Mouse (Mus musculus) G1E-ER4 (cell line): ENCODE data around the gene Pklr. TPM values are rescaled to one million over a fixed set of nuclear protein-coding genes. Genes with fewer than 3 reads are reported as not detected.

Experiments
- GATA1 ChIP-seq: IDR thresholded peaks from one replicate; pipeline ENCODE4 v1.8.0; 2012; ENCODE audit warnings: low read length, inconsistent platforms
- polyA plus RNA-seq: library from polyadenylated mRNA; stranded (reverse); fragments of >175 nt; gene quantifications from 2 replicates; pipeline ENCODE4 v1.2.3, GENCODE M21; 2012

Pklr gene
- polyA plus RNA-seq = 145 and 174 TPM in 2 replicates

GRCm38 (mm10) chr3:89135958-89136357, at the start of gene Pklr:
Gene Pklr, plus strand, starts transcription at chr3:89136142.
- TF ChIP-seq GATA1 = no peak

GRCm38 (mm10) chr3:89087338-89088110, 48.4 kb upstream of the Pklr start:
- TF ChIP-seq GATA1 = no peak

DNA sequence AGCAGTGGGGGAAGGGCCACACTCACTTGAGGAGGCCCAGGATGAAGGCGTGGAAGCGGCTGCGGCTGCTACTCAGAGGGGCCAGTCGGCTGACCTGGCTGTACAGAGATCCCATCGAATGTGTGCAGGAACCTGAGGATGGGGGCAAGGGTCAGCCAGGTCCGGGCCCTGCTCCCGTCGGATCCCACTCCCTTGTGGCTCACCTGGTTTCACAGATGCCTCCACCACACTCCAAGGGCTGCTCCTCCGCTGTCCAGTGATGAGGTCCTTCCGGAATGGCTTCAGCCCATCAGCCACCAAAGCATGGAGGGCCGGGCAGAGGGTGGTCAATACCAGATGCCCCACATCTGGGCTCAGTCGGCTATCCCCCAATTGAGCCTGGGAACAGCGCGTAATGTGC, 47.0 kb upstream of the Pklr start:
- no peak for TF ChIP-seq GATA1

DNA sequence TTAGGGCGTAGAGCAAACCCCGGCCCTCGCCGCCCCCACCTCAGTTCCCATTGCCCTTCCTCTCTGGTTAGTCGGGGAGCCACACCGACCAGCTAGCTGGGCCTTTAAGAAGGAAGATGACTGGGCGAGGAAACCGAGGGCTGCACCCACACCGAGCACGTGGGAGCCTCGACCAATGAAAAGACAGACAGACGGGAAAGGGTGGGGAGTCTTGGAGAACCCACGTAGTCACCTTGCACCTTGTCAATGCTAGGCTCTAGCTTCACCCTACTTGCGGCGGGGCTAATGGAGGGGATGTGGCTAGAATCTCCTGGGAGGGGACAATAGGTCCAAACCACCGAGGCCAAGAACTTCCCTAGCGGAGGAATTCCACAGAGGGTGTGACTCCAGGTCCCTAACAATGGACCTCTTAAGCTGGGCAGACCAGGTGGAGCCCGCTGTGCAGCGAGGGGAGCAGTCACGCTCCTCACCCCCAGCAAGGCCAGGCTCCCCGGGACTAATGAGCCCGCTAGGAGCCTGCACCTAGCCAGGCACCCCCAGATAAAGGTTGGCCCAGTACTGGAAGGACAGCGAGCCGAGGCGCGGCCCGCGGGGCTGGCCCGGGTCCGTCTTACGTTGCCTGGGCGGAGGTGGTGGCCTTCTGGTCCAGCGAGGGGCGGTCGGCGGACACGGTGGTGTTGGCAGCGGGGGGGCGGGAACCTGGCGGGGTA, 45.9 kb upstream of the Pklr start:
- no peak for TF ChIP-seq GATA1

GRCm38 (mm10) chr3:89090694-89091655, 45.0 kb upstream of the Pklr start:
- no peak for TF ChIP-seq GATA1

GRCm38 (mm10) chr3:89091811-89092508, 44.0 kb upstream of the Pklr start:
- TF ChIP-seq GATA1 = no peak

- no peak for TF ChIP-seq GATA1
Observed at GRCm38 (mm10) chr3:89092509-89093090, 43.3 kb upstream of the Pklr start.

- no peak for TF ChIP-seq GATA1
Observed at GRCm38 (mm10) chr3:89093175-89093574, 42.8 kb upstream of the Pklr start, which contains the start of gene Rusc1. Gene Rusc1, minus strand, starts transcription at chr3:89093311.

DNA sequence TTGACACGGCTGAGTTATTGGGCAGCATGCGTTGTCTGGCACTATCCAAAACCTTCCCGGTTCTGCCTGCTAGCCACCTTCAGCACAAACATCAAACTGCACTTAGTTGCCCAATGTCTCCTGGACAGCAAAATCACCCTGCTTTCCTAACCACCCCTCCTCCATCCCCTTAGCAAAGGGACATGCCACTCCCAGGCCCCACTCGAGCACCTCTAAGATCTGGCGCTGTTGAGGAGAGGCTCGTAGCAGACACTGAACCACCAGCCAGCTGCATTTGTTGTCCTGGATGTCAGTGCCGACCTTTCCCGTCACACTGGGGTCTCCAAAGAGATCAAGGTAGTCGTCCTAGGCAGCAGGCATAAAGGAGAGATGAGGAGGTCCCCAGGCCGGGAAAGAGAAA, 41.9 kb upstream of the Pklr start:
- no peak for TF ChIP-seq GATA1

DNA sequence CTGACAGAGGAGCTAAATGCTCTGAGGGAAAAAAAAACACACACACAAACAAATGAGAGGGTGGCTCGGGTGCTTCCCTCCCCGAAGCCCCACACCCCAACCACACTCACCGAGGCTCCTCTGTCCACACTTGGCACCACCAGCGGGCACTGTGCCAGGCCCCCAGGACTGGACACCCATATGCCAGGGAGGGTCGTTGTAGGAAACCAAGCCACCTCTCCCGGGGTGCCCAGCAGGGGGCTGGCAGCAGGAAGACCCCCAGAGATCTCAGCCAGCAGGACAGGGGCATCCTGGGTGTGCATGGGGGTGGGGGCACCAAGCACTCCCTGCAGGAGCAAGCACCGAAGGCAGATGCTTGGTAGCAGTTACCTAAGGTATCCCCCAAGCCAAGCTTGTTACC, 35.1 kb upstream of the Pklr start, which contains the start of gene Gm43738:
Gene Gm43738, minus strand, starts transcription at position 289 of the 400 bp plus-strand sequence.
- no peak for TF ChIP-seq GATA1

- no peak for TF ChIP-seq GATA1
Observed at GRCm38 (mm10) chr3:89101459-89101811, 34.5 kb upstream of the Pklr start.

DNA sequence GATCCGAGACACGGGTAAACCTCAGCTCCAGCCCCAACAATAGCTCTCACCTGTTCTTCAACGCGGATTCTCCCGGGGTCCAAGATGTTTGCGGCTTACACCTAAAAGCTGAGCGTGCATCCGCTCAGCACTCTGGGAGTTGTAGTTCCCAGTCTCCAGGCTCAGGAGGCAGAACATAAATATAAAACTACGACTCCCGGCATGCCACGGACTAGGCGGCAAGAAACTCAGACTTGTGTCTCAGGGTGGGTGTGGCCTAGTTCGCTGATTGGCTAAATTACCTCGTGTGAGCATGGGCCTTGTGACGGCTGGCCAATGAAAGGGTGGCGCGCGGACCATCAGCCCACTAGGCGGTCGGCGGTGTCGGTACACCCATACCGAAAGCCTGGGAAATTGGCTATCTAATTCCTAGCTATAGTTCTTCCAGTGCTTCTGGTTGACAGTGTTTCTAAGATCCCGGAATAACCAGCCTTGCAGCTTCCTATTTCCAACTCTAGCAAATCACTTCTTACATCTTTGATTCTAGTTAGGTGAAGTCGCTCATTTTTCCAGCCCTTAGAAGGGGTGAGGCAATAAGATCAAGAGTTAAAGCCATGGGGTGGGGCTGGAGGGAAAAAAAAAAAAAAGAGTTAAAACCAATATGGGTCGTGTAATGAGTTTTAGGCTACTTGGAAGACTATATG, 34.0 kb upstream of the Pklr start, which contains the start of gene Fdps:
Gene Fdps, minus strand, starts transcription at position 148 of the 683 bp plus-strand sequence.
- TF ChIP-seq GATA1 = no peak

DNA sequence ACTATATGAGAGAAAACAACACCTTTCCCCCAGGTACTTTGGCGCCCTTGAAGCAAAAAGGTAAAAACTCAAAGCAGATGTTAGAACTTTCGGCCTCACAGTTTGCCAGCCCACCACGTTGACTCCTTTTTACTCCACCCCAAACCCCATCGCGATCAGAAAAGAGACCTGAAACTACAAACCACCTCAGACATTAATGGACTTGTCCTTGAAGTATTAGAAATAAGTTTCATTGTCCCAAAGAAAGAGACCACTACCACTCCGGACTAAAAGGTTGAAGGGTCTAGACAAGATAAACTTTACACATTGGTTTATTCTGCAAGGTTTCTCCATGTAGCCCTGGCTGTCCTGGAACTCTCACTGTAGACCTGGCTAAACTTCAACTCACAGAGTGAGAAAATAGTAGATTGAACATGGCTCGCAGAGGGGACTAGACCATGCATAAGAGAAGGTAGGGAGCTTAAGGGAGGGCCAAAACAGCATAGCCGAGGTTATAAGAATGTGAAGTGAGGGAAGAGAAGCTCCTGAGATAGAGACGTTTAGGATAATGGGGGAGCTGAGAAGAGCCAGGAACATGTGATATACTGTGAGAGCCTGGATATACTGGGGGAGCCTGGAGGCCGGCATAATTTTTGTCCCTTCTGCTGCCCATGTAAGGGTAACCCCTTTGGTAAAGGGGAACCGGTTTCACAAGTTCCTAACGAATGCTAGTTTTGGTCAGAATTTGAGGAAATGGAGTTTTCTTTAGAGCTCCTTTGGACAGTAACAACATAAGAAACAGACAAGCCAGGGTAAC, 33.2 kb upstream of the Pklr start:
- no peak for TF ChIP-seq GATA1

- no peak for TF ChIP-seq GATA1
Observed at GRCm38 (mm10) chr3:89103291-89103595, 32.7 kb upstream of the Pklr start.
